Mouse (Mus musculus): ENCODE measurements around the gene Slc29a2. TPM values are rescaled to one million over a fixed set of nuclear protein-coding genes. Genes with fewer than 3 reads are reported as not detected.

The Slc29a2 gene
- polyA plus RNA-seq, 1 experiment from 2014 or later, result 5.1 TPM

GRCm38 (mm10) chr19:5050047-5050905 is 26.6 kb downstream of the Slc29a2 start, which contains the start of gene Rin1:
TSS of gene Rin1 (plus strand) at chr19:5050481.
- no peak within 1 kb of the TSS for H3K9ac ChIP-seq
- H3K27ac ChIP-seq, result 0 out of 2 replicates have a peak within 1 kb of the TSS, but pooled peaks have one; percentile 25
- peaks cover 47% of the 10 kb centered on the region for H3K27me3 ChIP-seq
- peaks cover 34% of the 10 kb centered on the region for H3K36me3 ChIP-seq
- peak within 1 kb of the TSS; percentile 13; the same call in 1 of the 2 replicates for H3K4me3 ChIP-seq
- no peak for ATAC-seq (ENCODE audit: insufficient number of reproducible peaks, insufficient read depth, low FRiP score, low TSS enrichment)
- peaks cover 29% of the 10 kb centered on the region for H3K4me1 ChIP-seq
- 12% methylated on average over 14 of the region's 14 CpGs for WGBS
- H3K9me3 ChIP-seq, result no peaks in the 10 kb centered on the region
- peak within 1 kb of the TSS; percentile 38 for H3K4me2 ChIP-seq (replicated peaks)

GRCm38 (mm10) chr19:5051031-5051430 is 27.4 kb downstream of the Slc29a2 start:
- Histone ChIP-seq H3K36me3 (peaks cover 34% of the 10 kb centered on the region), H3K27ac (0 out of 2 replicates have a peak overlapping the region, but pooled peaks have one; percentile 25), H3K27me3 (peaks cover 47% of the 10 kb centered on the region), H3K4me3 (peak overlapping the region; percentile 13; the same call in 1 of the 2 replicates), H3K4me1 (peaks cover 29% of the 10 kb centered on the region), H3K4me2 (replicated peaks) (peak overlapping the region; percentile 38), H3K9ac (no peak overlapping the region), H3K9me3 (no peaks in the 10 kb centered on the region)
- ATAC-seq (ENCODE audit: insufficient number of reproducible peaks, insufficient read depth, low FRiP score, low TSS enrichment), result peak; percentile 39; the same call in 1 of the 2 replicates
- WGBS, result 6% methylated on average over 17 of the region's 17 CpGs

GRCm38 (mm10) chr19:5051515-5051914 is 27.9 kb downstream of the Slc29a2 start:
- Histone ChIP-seq H3K4me3 (0 out of 2 replicates have a peak overlapping the region, but pooled peaks have one; percentile 13), H3K9me3 (no peaks in the 10 kb centered on the region), H3K4me2 (replicated peaks) (peak overlapping the region; percentile 38), H3K9ac (no peak overlapping the region), H3K27me3 (peaks cover 47% of the 10 kb centered on the region), H3K4me1 (peaks cover 34% of the 10 kb centered on the region), H3K27ac (no peak overlapping the region), H3K36me3 (peaks cover 30% of the 10 kb centered on the region)
- 42% methylated on average over 3 of the region's 3 CpGs for WGBS
- ATAC-seq (ENCODE audit: insufficient number of reproducible peaks, insufficient read depth, low FRiP score, low TSS enrichment), result no peak

DNA sequence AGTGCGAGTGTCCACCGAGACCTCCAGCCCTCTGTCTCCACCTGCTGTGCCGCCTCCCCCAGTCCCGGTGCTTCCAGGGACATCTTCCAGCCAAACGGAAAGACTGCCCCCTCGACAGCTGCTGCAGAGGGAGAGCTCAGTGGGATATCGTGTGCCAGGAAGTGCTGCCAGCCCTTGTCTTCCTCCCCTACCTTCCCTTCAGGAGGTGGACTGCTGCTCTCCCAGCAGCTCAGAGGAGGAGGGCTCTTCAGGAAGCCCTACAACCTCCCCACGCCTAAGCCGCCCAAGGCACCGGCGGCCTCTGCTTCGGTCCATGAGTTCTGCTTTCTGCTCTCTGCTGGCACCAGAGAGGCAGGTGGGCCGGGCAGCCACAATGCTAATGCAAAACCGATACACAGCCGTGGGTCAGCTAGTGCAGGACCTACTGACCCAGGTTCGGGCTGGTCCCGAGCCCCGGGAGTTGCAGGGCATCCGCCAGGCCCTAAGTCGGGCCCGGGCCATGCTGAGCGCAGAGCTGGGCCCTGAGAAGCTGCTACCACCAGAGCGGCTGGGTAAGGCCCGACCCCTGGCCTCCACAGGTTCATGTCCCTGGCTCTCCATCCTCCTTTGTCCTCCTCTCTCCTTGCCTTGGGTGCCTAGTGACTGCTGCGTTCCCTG is 28.6 kb downstream of the Slc29a2 start:
- ATAC-seq (ENCODE audit: insufficient number of reproducible peaks, insufficient read depth, low FRiP score, low TSS enrichment), result no peak
- H3K9ac ChIP-seq, result no peak overlapping the region; the same call in 1 of the 2 replicates

GRCm38 (mm10) chr19:5052853-5053252 is 29.2 kb downstream of the Slc29a2 start:
- peaks cover 47% of the 10 kb centered on the region for H3K27me3 ChIP-seq
- 61% methylated on average over 17 of the region's 17 CpGs for WGBS
- ATAC-seq (ENCODE audit: insufficient number of reproducible peaks, insufficient read depth, low FRiP score, low TSS enrichment), result no peak

More for the DNA sequence above, 28.6 kb downstream of the Slc29a2 start:
- H3K4me3 ChIP-seq, result no peak overlapping the region
- peaks cover 23% of the 10 kb centered on the region for H3K36me3 ChIP-seq
- H3K4me1 ChIP-seq, result peaks cover 39% of the 10 kb centered on the region
- H3K4me2 ChIP-seq (replicated peaks), result no peak overlapping the region
- H3K27me3 ChIP-seq, result peaks cover 47% of the 10 kb centered on the region
- H3K27ac ChIP-seq, result no peak overlapping the region
- 31% methylated on average over 25 of the region's 25 CpGs for WGBS
- H3K9me3 ChIP-seq, result no peaks in the 10 kb centered on the region

DNA sequence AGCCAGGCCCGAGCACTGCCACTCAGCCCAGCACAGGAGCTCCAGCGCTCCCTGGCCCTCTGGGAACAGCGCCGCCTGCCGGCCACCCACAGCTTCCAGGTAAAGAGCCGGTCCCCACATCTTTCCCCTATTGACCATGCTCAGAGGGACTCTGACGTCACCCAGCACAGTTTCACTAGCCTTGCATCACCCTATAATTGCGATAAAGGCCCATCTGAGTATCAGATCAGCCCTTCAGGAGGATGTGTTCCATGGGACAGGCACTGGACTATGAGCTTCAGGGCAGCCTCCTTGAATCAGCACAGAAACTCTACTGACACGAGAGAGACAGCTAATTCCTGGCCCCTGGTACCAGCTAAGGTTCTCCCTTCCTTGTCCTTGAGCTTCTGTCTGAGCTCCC is 30.2 kb downstream of the Slc29a2 start:
- H3K9me3 ChIP-seq, result no peaks in the 10 kb centered on the region
- H3K9ac ChIP-seq, result no peak overlapping the region
- H3K36me3 ChIP-seq, result peaks cover 8% of the 10 kb centered on the region; the same call in 1 of the 2 replicates
- H3K27ac ChIP-seq, result no peak overlapping the region
- 14% methylated on average over 9 of the region's 9 CpGs for WGBS
- 0 out of 2 replicates have a peak overlapping the region, but pooled peaks have one; percentile 1 for H3K4me3 ChIP-seq
- ATAC-seq (ENCODE audit: insufficient number of reproducible peaks, insufficient read depth, low FRiP score, low TSS enrichment), result no peak
- H3K4me1 ChIP-seq, result peaks cover 49% of the 10 kb centered on the region
- no peak overlapping the region for H3K4me2 ChIP-seq (replicated peaks)
- H3K27me3 ChIP-seq, result peaks cover 47% of the 10 kb centered on the region

More at GRCm38 (mm10) chr19:5052853-5053252, 29.2 kb downstream of the Slc29a2 start:
- peaks cover 39% of the 10 kb centered on the region for H3K4me1 ChIP-seq
- no peak overlapping the region for H3K27ac ChIP-seq
- H3K9ac ChIP-seq, result no peak overlapping the region
- peaks cover 17% of the 10 kb centered on the region for H3K36me3 ChIP-seq
- no peaks in the 10 kb centered on the region for H3K9me3 ChIP-seq
- no peak overlapping the region for H3K4me2 ChIP-seq (replicated peaks)
- H3K4me3 ChIP-seq, result no peak overlapping the region

DNA sequence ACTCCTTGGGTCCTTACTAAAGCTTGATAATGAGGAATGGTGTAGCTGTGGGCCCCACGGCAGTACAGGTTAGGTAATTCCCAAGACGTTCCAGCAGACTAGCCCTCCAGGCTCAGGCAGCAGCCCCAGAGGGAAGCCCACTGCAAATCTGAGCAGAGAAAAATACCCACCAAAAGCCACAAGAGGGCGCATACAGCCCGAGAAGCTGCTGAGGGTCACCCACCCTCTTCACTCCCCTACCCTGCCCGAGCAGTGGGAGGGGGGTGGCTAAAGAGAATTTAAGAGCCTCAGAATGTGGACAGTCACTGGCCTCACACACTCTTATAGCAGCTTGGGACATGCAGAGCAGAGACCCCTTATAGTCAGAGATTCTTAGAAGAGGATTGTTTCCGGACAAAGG is 32.6 kb downstream of the Slc29a2 start:
- peak; percentile 10; the same call in 1 of the 2 replicates for ATAC-seq (ENCODE audit: insufficient number of reproducible peaks, insufficient read depth, low FRiP score, low TSS enrichment)
- peaks cover 55% of the 10 kb centered on the region for H3K4me1 ChIP-seq
- H3K9ac ChIP-seq, result no peak overlapping the region

GRCm38 (mm10) chr19:5057876-5058775 is 34.5 kb downstream of the Slc29a2 start:
- Histone ChIP-seq H3K9me3 (no peaks in the 10 kb centered on the region), H3K27ac (peak overlapping the region; percentile 59; the same call in 1 of the 2 replicates), H3K4me1 (peaks cover 46% of the 10 kb centered on the region), H3K9ac (no peak overlapping the region), H3K36me3 (no peaks in the 10 kb centered on the region), H3K4me2 (replicated peaks) (no peak overlapping the region), H3K4me3 (no peak overlapping the region), H3K27me3 (peaks cover 12% of the 10 kb centered on the region)
- ATAC-seq (ENCODE audit: insufficient number of reproducible peaks, insufficient read depth, low FRiP score, low TSS enrichment), result no peak
- WGBS, result 24% methylated on average over 16 of the region's 16 CpGs

More for the DNA sequence above, 32.6 kb downstream of the Slc29a2 start:
- H3K36me3 ChIP-seq, result no peaks in the 10 kb centered on the region
- no peak overlapping the region for H3K27ac ChIP-seq
- H3K9me3 ChIP-seq, result no peaks in the 10 kb centered on the region
- peaks cover 30% of the 10 kb centered on the region for H3K27me3 ChIP-seq
- no peak overlapping the region for H3K4me3 ChIP-seq
- WGBS, result 8% methylated on average over 6 of the region's 6 CpGs
- H3K4me2 ChIP-seq (replicated peaks), result no peak overlapping the region; the same call in 1 of the 2 replicates

DNA sequence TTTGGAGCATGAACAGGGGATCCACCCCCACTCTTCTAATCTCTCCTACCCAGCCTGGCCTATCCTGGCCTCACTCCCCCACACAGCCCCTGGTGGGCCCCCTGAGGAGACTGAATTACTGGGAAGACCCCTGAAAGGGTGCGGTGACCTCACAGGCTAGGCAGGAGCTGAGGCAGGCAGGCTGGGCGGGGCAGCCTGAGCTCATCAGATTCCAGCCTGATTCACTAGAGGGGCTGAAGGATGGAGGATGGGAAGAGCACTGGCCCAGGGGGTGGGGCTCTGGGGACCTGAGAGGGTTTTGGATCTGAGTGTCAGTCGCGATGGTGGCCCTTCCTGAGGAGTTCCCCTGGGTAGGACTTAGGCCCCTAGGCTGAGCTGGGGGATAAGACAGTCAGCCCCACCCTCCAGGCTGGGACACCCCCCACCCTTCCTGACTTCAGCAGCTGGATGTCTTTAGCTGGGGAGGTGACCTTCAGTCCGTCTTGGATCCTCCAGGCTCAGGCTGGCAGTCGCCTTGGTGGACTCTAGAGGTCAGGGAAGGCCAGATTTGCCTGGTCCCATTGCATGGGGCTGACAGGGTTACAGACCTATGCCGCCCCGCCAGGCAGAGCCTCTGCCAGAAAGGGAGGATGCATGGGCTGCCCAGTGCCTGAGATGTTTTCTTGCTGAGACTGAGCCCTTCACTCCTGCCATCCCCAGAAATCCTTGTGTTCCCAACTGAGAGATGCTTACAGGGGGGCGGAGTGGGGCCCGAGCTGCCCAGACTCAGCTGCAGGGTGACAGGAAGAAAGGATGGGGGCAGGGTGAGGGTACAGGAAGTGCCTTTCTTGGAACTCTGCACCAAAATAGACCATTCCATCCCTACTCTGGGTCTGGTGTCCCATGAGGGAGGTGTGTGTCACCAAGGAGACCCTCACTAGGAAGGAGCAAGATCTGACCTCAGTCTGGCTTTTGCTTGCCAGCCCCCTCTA is 35.4 kb downstream of the Slc29a2 start:
- Histone ChIP-seq H3K4me2 (replicated peaks) (peak overlapping the region; percentile 10; the same call in 1 of the 2 replicates), H3K9me3 (no peaks in the 10 kb centered on the region), H3K4me1 (peaks cover 46% of the 10 kb centered on the region), H3K9ac (peak overlapping the region; percentile 25; the same call in 1 of the 2 replicates), H3K4me3 (no peak overlapping the region), H3K36me3 (no peaks in the 10 kb centered on the region), H3K27me3 (0 out of 2 replicates have a peak, but pooled peaks cover 3% of the 10 kb centered on the region), H3K27ac (peak overlapping the region; percentile 59)
- WGBS, result 12% methylated on average over 10 of the region's 10 CpGs
- peak; percentile 45; the same call in 1 of the 2 replicates for ATAC-seq (ENCODE audit: insufficient number of reproducible peaks, insufficient read depth, low FRiP score, low TSS enrichment)

Measured in embryonic facial prominence, embryonic 12.5 days (tissue).